Mouse (Mus musculus) heart, postnatal 25 days (tissue): ENCODE data around the gene Iqca. TPM values are rescaled to one million over a fixed set of nuclear protein-coding genes. Genes with fewer than 3 reads are reported as not detected.

ENCODE experiments used
- DNase-seq: peaks from one replicate; pipeline ENCODE4 v3.0.0; 2022; ENCODE audit warnings: low spot score
- intact Hi-C: fragments of 180-260 bp; cut with DNase I; formaldehyde crosslinking; loops from one replicate; pipeline ENCODE4 v1.15.1; 2025
- total RNA-seq, 2 experiments: library from RNA; stranded (reverse); gene quantifications; 2 replicates each; pipeline ENCODE4 v1.2.3; 2021

Gene Iqca
- total RNA-seq, 2 experiments from 2014 or later, result not detected

DNA sequence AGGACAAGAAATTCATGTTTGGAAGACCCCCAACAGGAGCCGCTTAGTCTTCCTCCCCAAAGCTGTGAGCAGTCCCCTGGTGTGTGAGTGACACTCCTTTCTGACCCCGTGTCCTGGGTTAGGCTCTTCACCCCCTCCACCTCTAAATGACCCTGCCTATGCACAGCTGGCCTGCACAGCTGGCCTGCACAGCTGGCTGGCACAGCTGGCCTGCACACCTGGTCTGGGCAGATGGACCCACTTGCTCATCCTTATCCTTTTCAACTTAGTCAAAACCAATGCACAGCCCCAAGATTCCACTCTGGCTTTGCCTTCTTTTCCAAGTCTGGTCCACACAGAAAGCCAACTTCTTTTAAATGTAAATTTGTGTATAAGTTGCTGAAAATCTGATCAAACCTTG lies 154.5 kb downstream of the Iqca start:
- intact Hi-C loops, result no loop called here

DNA sequence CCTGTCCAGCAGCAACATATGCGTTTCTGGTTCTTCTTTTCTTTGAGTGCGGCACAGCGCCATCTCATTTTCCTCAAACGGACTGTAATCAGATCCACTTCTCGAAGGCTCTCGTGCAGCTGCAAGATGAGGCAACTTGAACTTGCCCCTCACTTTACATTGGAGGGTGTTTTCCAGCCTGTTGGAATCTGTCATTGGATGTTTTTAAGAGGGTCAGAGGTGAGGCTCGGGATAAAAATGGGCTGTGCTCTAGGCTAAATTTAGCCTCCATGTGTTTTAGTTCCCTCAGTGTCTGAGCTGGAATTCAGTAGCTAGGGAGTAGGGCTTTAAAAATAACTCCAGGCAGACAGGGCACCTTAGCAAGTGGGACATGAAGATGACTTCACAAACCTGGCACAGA lies 155.1 kb downstream of the Iqca start:
- intact Hi-C loops, result no loop called here
- DNase-seq, result no peak

More for the DNA sequence above, 154.5 kb downstream of the Iqca start:
- no peak for DNase-seq

DNA sequence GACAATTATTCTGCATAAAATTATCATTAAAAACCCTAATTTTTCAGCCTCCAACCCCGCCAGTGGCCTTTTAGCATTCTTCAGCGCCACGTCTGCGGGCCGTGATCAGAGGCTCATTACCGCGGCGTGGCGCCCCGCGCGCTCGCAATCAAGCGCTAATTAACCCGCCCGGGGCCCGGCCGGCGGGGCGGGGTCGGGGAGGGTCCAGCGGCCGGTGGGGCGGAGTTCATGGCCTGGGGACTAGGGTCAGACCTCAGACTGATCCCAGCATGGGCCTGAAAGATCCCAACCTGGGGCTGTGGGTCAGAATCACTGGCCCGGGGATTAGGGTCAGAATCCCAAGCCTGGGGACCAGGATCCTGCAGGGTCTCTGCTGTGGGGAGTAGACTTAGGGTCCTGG lies 160.9 kb downstream of the Iqca start:
- DNase-seq, result no peak
- intact Hi-C loops, result no loop called here

Other genes with a start within 250 kb of the Iqca start
- gene Gbx2, start 222.2 kb downstream of the Iqca start, total RNA-seq, result under 1 TPM in 1 of 2 experiments, not detected in 1; 0.22 TPM
- 10 to 100 TPM; 16.9 to 18.1 TPM for gene Asb18, start 138.7 kb downstream of the Iqca start, total RNA-seq
- gene Ackr3, start 50.6 kb upstream of the Iqca start, total RNA-seq, result 10 to 100 TPM; 64.4 to 75.8 TPM